Mouse (Mus musculus): ENCODE measurements around the gene Ano4.
"Not testable (repeated sequence)": the region's sequence is repeated elsewhere in the genome, so short reads cannot be mapped to it uniquely, and the experiment has no call there.

Ano4 gene

DNA sequence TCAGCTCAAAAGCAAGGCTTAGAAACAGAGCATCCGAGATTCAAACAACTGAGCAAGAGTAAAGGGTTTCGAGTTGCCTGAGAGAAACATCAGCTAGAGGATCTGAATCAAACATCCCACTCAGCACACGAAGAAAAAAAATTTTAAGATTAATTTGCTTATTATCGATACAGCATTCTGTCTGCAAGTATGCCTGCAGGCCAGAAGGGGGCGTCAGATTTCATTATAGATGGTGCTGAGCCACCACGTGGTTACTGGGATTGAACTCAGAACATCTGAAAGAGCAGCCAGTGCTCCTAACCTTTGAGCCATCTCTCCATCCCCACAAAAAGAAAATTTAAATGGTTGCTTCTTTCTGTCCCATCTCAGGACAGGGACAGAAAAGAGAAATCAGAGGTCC, 223.2 kb downstream of the Ano4 start:
- no peak for DNase-seq (ENCODE audit: low spot score in 2 of 2)

- no peak for DNase-seq (ENCODE audit: low spot score in 2 of 2)
Observed at GRCm38 (mm10) chr10:89114381-89114780, 230.2 kb downstream of the Ano4 start.

DNA sequence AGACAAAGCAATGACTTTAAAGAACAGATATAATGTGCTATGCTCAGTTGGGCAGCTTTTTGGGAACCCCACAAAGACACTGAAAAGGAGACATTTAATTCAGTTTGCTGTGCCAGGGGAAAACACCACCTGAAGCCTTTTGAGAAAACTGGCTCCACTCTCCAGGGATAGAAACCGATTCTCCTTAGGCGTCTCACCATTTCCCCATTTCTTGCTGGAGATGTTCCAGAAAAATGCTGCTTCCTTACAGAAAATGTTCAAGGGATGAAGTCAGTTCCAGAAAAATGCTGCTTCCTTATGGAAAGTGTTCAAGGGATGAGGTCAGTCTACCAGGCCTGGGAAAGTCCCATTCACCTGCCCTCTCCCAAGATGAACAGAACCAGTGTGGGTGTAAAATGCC, 233.1 kb downstream of the Ano4 start:
- DNase-seq (ENCODE audit: low spot score in 2 of 2), result no peak

DNA sequence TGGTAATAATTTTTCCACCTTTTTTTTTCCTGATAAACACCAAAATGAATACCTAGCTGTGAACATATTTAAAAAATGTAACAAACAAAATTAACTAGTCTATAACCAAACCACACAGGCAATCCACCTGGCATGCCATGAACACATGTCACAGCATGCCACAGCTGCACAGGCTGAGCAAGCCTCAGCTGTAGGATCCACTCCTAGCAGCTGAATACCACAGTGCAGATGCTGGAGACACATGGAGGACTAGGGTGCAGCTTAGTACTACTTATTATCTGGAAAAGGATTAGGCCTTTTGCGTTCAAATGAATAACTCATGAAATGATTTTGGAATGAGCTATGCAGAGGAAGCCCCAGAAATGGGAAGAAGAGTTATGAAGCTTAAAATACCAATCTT, 233.6 kb downstream of the Ano4 start:
- DNase-seq (ENCODE audit: low spot score in 2 of 2), result no peak

- no peak for DNase-seq (ENCODE audit: low spot score in 2 of 2)
Observed at GRCm38 (mm10) chr10:89103594-89103993, 241.0 kb downstream of the Ano4 start.

DNA sequence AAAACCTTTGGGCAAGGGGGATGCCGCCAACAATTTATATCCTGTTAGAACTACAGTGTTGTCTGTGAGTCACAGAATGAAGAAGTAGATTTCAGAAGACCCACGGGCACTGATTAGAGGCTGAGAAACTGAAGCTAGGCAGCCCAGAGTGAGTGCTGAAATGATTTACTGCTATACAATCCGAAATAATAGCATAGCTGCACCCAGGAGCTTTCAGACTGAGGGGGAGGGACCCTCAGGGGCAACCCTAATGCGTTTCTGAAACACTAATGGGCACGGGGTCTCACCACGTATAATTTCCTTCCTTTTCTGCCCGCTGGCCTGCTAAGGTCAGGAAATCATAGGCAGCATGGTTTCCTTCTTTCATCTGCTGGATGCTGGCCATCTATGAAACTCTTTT, 242.5 kb downstream of the Ano4 start:
- DNase-seq (ENCODE audit: low spot score in 2 of 2), result no peak

DNA sequence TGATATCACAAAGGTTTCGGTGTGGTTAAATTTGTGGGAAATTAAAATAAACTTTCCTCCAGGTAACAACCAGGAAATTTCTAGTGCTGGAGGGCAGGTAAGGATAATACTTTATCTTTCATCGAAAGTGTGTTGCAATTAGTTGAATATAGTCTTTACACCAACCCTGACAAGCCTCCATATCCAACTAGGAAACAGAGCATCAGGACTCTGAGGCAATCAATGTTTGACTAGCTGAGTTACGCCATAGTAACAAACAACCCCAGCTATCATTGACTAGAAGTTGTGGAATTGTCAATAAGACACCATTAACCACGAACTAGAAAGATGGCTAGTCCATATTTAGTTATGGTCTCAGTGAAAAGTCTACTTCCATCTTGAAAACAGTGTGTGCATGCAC, 246.4 kb downstream of the Ano4 start:
- no peak for DNase-seq (ENCODE audit: low spot score in 2 of 2)

- DNase-seq (ENCODE audit: low spot score in 2 of 2), result peak in 1 of 2 experiments; percentile 14
Observed at GRCm38 (mm10) chr10:89092350-89093040, 252.1 kb downstream of the Ano4 start.

GRCm38 (mm10) chr10:89077447-89077846, 267.1 kb downstream of the Ano4 start:
- no peak for DNase-seq (ENCODE audit: low spot score in 2 of 2)

DNA sequence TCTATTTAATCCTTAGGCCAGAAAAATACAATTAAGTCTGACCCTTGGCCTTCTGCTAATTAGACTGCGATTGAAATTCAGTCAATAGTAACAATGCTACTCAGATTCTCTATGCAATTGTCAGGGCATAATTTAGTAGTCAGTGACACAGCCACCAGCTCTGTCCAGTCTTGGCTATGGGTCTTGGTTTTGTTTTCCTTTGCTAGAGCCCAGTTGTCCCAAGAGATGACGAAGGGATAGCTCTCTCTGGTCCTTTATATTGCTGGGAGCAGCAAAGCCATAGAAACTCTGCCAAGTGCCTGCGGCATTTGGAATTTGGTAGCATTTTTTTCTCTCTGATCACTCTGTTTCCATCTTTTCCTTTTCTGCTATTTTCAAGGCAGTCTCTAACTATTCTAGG, 288.7 kb downstream of the Ano4 start:
- DNase-seq (ENCODE audit: low spot score in 2 of 2), result no peak

- not testable (repeated sequence) for DNase-seq (ENCODE audit: low spot score in 2 of 2)
Observed at GRCm38 (mm10) chr10:89044921-89045320, 299.6 kb downstream of the Ano4 start.

DNA sequence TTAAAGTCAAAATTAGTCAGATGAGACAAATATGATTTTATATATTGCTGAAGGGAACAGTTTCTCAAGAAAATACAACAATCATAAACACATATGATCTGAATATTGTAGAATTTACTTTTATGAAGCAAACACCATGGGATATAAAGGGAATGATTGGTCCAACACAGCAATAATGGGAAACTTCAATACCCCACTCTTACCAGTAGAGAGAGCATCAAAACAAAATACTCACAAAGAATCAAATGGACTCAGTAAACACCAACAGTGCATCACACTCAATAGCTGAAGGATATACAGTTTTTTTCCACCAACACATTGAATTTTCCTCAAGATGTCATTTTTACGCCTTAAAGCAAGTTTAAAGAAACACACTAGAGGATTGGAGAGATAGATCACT, 300.4 kb downstream of the Ano4 start:
- no peak for DNase-seq (ENCODE audit: low spot score in 2 of 2)

GRCm38 (mm10) chr10:89018926-89019325, 325.6 kb downstream of the Ano4 start:
- DNase-seq (ENCODE audit: low spot score in 2 of 2), result no peak

DNA sequence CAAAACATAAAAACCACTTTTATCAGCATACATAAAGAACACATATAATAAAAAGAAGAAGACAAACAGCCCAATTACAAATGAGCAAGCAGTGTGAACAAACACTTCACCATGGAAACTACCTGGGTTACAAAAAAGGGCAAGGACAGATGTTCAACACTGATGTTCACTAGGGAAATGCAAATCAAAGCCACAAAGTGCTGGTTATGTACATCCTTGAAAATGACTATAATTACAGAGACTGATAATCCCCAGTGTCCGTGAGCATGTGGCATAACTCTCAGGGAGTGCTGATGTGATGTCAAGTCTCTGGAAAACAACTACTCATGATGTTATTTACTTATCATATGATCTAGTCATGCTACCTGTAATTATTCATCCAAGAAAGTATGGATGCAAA, 336.3 kb downstream of the Ano4 start:
- no peak for DNase-seq (ENCODE audit: low spot score in 2 of 2)

DNA sequence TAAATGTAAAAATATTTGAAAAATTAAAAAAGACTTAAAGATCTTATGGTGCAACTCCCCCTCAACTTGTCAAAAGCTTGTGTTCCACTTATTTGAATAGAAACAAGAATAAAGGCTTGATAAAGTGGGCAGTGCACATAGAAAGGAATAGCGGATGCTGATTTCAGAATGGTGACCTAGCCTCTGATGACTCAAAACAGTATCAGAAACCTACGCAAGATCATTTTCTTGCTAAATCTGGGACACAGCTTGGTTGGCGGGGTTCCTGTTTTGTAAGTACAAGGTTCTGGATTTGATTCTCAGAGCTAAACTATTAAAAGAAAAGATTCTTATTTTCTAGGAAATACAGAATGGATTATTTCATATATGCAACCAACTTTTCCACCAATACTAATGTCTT, 340.0 kb downstream of the Ano4 start:
- no peak for DNase-seq (ENCODE audit: low spot score in 2 of 2)

- no peak for DNase-seq (ENCODE audit: low spot score in 2 of 2)
Observed at GRCm38 (mm10) chr10:88986925-88987324, 357.6 kb downstream of the Ano4 start.

- no peak for DNase-seq (ENCODE audit: low spot score in 2 of 2)
Observed at GRCm38 (mm10) chr10:88983444-88983843, 361.1 kb downstream of the Ano4 start.

DNA sequence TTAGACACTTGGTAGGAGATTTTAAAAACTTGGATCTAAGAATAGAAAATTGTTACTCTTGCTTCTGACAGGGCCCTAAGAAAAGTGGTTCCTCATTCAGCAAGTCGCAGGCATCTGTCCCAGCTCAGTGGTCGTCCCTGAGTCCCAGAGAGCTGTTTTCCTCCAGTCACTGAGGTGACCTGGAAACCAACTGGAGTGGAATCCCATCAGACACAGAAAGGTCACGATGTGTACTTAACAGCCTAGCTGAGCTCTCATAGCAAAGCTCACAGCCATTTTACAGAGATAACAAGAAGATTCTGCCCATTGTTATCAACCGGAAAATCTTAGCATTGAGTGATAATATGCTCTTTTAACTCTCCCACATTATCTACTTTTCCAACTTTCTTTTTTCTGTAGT, 365.1 kb downstream of the Ano4 start:
- no peak for DNase-seq (ENCODE audit: low spot score in 2 of 2)

DNA sequence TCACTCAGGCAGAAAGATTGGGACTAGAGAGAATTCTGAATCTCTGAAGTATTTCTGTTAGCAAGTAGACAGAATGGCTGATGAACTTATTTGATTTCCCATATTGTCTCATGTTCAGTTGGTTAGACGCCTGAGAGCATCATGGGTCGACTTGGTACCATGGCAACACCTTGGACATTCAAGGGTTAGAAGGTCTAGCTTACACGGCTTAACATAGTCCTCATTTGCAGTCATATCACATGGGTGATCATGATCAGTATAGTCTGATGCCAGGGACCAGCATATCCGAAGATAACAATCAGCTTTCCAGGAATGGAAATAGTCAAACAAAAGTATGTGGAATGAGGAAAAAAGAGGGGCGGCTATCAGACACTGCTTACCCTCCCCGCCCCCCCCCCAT, 365.6 kb downstream of the Ano4 start:
- no peak for DNase-seq (ENCODE audit: low spot score in 2 of 2)

GRCm38 (mm10) chr10:88970951-88971725, 373.4 kb downstream of the Ano4 start:
- no peak for DNase-seq (ENCODE audit: low spot score in 2 of 2)

GRCm38 (mm10) chr10:88968586-88968985, 376.0 kb downstream of the Ano4 start:
- DNase-seq (ENCODE audit: low spot score in 2 of 2), result no peak

- no peak for DNase-seq (ENCODE audit: low spot score in 2 of 2)
Observed at GRCm38 (mm10) chr10:88960791-88961190, 383.8 kb downstream of the Ano4 start.

GRCm38 (mm10) chr10:88950297-88950653, 394.3 kb downstream of the Ano4 start:
- DNase-seq (ENCODE audit: low spot score in 2 of 2), result no peak

All from spleen, postnatal 4 days (tissue).